Mouse (Mus musculus) ES-E14 (cell line): ENCODE measurements around the gene H2-Ob.

Experiments
- CHD2 ChIP-seq: IDR thresholded peaks from 2 replicates; pipeline ENCODE4 v1.6.1; 2014; ENCODE audit warnings: mild to moderate bottlenecking, low read depth, low read length, inconsistent platforms
- HCFC1 ChIP-seq: IDR thresholded peaks from 2 replicates; pipeline ENCODE4 v1.6.1; 2012; ENCODE audit warnings: low read length, inconsistent platforms, borderline replicate concordance; ENCODE audit not compliant: insufficient read depth
- MAFK ChIP-seq: IDR thresholded peaks from 2 replicates; pipeline ENCODE4 v1.6.1; 2014; ENCODE audit warnings: mild to moderate bottlenecking, low read depth, low read length, inconsistent platforms; ENCODE audit not compliant: insufficient read depth

- no peak for TF ChIP-seq HCFC1
- TF ChIP-seq MAFK: no peak
- TF ChIP-seq CHD2: no peak
Observed at GRCm38 (mm10) chr17:34288131-34288530, 49.4 kb downstream of the H2-Ob start.
